Mouse (Mus musculus) liver, embryonic 15.5 days (tissue): Measurements from ENCODE around the gene Asic5. TPM values are rescaled to one million over a fixed set of nuclear protein-coding genes. Genes with fewer than 3 reads are reported as not detected.

Source experiments
- ATAC-seq: fragments of 200-750 bp; cut with Nextera tagmentation; 2 replicates; pipeline ENCODE4 v1.8.0; 2017; ENCODE audit warnings: moderate number of reproducible peaks, mild to moderate bottlenecking, moderate library complexity; ENCODE audit not compliant: insufficient read depth
- H3K27ac ChIP-seq: fragments of 300-500 bp; sonication (generic); replicated peaks from 2 replicates; pipeline ENCODE4 v1.5.1; 2015; ENCODE audit warnings: mild to moderate bottlenecking, inconsistent platforms
- H3K27me3 ChIP-seq: fragments of 300-500 bp; sonication (generic); 2 replicates; pipeline ENCODE4 v1.6.1; 2015; ENCODE audit warnings: mild to moderate bottlenecking, inconsistent platforms
- H3K36me3 ChIP-seq: fragments of 300-500 bp; sonication (generic); replicated peaks from 2 replicates; pipeline ENCODE4 v1.6.1; 2015; ENCODE audit warnings: moderate library complexity, mild to moderate bottlenecking, inconsistent platforms
- H3K4me1 ChIP-seq: fragments of 300-500 bp; sonication (generic); replicated peaks from 2 replicates; pipeline ENCODE4 v1.6.1; 2015; ENCODE audit warnings: inconsistent platforms
- H3K4me2 ChIP-seq: fragments of 300-500 bp; sonication (generic); 2 replicates; pipeline ENCODE4 v1.6.1; 2015; ENCODE audit warnings: moderate library complexity, mild to moderate bottlenecking, inconsistent platforms
- H3K4me3 ChIP-seq: fragments of 300-500 bp; sonication (generic); replicated peaks from 2 replicates; pipeline ENCODE4 v1.5.1; 2015; ENCODE audit warnings: mild to moderate bottlenecking, inconsistent platforms
- H3K9ac ChIP-seq: fragments of 300-500 bp; sonication (generic); 2 replicates; pipeline ENCODE4 v1.6.1; 2015; ENCODE audit warnings: moderate library complexity, mild to moderate bottlenecking, inconsistent platforms
- H3K9me3 ChIP-seq: fragments of 300-500 bp; sonication (generic); replicated peaks from 2 replicates; pipeline ENCODE4 v1.6.1; 2016; ENCODE audit warnings: inconsistent platforms
- WGBS: fragments of 180-500 bp; shearing (Covaris S2); methylation state at CpG from one replicate; pipeline ENCODE4 v1.1.7; 2015; ENCODE audit warnings: mixed read lengths; ENCODE audit not compliant: insufficient replicate concordance; 5-methylcytosine and 5-hydroxymethylcytosine counted together
- polyA plus RNA-seq: library from polyadenylated mRNA; unstranded; fragments of >200 nt; fragmentation: Nextera tagmentation; extraction: Ambion mirVana; gene quantifications from 2 replicates; pipeline ENCODE4 v1.2.1, GENCODE M21; 2015

Gene Asic5
- polyA plus RNA-seq, 1 experiment from 2014 or later, result not detected

- 32% methylated on average over 4 of the region's 4 CpGs for WGBS
- no peak overlapping the region for H3K4me3 ChIP-seq
- no peaks in the 10 kb centered on the region for H3K27me3 ChIP-seq
- H3K36me3 ChIP-seq, result no peaks in the 10 kb centered on the region
- no peak for ATAC-seq
- H3K4me2 ChIP-seq, result no peak overlapping the region
- H3K9ac ChIP-seq, result no peak overlapping the region
- no peak overlapping the region for H3K27ac ChIP-seq
- H3K4me1 ChIP-seq, result no peaks in the 10 kb centered on the region
- H3K9me3 ChIP-seq, result no peaks in the 10 kb centered on the region
These were observed 6.5 kb upstream of the Asic5 start for GRCm38 (mm10) chr3:81975607-81976006.

GRCm38 (mm10) chr3:81976102-81976501 lies 6.0 kb upstream of the Asic5 start, which contains the start of gene Tdo2:
TSS of gene Tdo2 (minus strand) at chr3:81976202.
- no peak within 1 kb of the TSS for H3K4me3 ChIP-seq
- H3K27ac ChIP-seq, result no peak within 1 kb of the TSS
- no peak for ATAC-seq

GRCm38 (mm10) chr3:81981576-81981975 lies 514 bp upstream of the Asic5 start:
- H3K4me1 ChIP-seq, result no peaks in the 10 kb centered on the region
- ATAC-seq, result no peak
- no peaks in the 10 kb centered on the region for H3K27me3 ChIP-seq
- no peak overlapping the region for H3K9ac ChIP-seq
- H3K27ac ChIP-seq, result no peak overlapping the region
- H3K4me3 ChIP-seq, result no peak overlapping the region
- H3K36me3 ChIP-seq, result no peaks in the 10 kb centered on the region
- WGBS, result 75% methylated on average over 5 of the region's 5 CpGs
- no peak overlapping the region for H3K4me2 ChIP-seq
- no peaks in the 10 kb centered on the region for H3K9me3 ChIP-seq

More at GRCm38 (mm10) chr3:81976102-81976501, 6.0 kb upstream of the Asic5 start, which contains the start of gene Tdo2:
- H3K4me1 ChIP-seq, result no peaks in the 10 kb centered on the region
- no peak within 1 kb of the TSS for H3K9ac ChIP-seq
- H3K4me2 ChIP-seq, result no peak within 1 kb of the TSS
- no peaks in the 10 kb centered on the region for H3K9me3 ChIP-seq
- no peaks in the 10 kb centered on the region for H3K27me3 ChIP-seq
- H3K36me3 ChIP-seq, result no peaks in the 10 kb centered on the region

DNA sequence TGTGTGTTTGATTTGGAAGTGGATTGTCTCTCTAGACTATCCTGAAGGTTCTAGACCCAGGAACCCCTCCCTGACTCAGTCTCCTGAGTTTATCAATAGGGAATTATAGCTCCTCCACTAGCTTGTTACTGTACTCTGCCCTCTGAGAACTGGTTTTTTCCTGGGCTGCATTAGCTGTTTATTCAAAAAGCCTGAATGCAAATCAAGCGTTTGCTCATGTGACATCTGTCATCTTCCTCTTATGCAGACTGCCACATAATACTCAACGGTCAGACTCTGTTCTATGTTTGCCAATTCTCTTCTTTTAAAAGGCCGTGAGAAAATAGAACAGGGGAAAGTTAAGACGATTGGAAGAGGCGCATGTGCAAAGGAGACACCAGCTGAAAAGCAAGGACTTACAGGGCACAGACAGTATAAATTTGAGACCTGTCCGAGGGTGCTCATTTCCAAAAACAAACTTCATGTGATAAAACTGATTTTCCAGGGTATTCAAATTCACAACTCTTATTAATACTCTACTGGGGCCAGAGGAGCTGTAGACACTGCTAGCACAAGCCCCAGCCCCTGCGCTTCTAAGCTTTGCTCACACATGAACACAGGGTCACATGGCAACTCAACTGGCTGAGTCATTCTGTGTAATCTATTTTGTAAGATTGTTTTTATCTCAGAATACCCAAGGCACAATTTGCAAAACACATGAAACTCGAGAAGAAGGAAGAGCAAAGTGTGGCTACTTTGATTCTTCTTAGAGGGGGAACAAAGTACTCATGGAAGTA lies 1.2 kb downstream of the Asic5 start:
- H3K36me3 ChIP-seq, result no peaks in the 10 kb centered on the region
- no peak overlapping the region for H3K9ac ChIP-seq
- no peak overlapping the region for H3K4me3 ChIP-seq
- H3K9me3 ChIP-seq, result no peaks in the 10 kb centered on the region
- H3K27me3 ChIP-seq, result no peaks in the 10 kb centered on the region
- 56% methylated on average over 8 of the region's 8 CpGs for WGBS
- H3K27ac ChIP-seq, result no peak overlapping the region
- H3K4me2 ChIP-seq, result no peak overlapping the region
- ATAC-seq, result no peak
- no peaks in the 10 kb centered on the region for H3K4me1 ChIP-seq

- H3K4me1 ChIP-seq, result no peaks in the 10 kb centered on the region
- H3K4me2 ChIP-seq, result no peak overlapping the region
- no peaks in the 10 kb centered on the region for H3K9me3 ChIP-seq
- H3K27me3 ChIP-seq, result no peaks in the 10 kb centered on the region
- no peak overlapping the region for H3K27ac ChIP-seq
- no peak overlapping the region for H3K9ac ChIP-seq
- no peak for ATAC-seq
- WGBS, result 37% methylated on average over 1 of the region's 1 CpGs
- no peaks in the 10 kb centered on the region for H3K36me3 ChIP-seq
- H3K4me3 ChIP-seq, result no peak overlapping the region
These were observed 3.0 kb downstream of the Asic5 start for GRCm38 (mm10) chr3:81985100-81985499.

DNA sequence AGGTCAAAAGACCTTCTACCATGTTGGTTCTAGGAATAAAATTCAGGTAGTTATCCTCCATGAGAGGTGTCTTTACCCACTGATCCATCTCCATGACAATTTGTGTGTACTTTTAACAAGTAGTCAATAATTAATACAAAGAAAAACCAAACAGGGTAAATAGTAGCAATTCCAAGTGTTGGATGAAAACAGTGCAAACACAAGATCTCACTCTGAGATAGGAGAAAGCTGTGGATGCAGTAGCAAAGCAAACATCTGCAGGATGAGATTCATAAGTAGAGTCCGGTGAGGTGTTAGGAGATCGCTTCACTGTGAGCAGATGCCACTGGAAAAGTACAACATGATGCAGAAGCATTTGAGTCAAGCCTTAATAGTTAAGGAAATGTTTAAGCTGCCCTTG lies 4.0 kb downstream of the Asic5 start:
- no peaks in the 10 kb centered on the region for H3K36me3 ChIP-seq
- no peaks in the 10 kb centered on the region for H3K4me1 ChIP-seq
- WGBS, result 73% methylated on average over 2 of the region's 2 CpGs
- no peaks in the 10 kb centered on the region for H3K9me3 ChIP-seq
- H3K27ac ChIP-seq, result no peak overlapping the region
- no peak for ATAC-seq
- no peak overlapping the region for H3K4me2 ChIP-seq
- no peaks in the 10 kb centered on the region for H3K27me3 ChIP-seq
- H3K9ac ChIP-seq, result no peak overlapping the region
- no peak overlapping the region for H3K4me3 ChIP-seq

DNA sequence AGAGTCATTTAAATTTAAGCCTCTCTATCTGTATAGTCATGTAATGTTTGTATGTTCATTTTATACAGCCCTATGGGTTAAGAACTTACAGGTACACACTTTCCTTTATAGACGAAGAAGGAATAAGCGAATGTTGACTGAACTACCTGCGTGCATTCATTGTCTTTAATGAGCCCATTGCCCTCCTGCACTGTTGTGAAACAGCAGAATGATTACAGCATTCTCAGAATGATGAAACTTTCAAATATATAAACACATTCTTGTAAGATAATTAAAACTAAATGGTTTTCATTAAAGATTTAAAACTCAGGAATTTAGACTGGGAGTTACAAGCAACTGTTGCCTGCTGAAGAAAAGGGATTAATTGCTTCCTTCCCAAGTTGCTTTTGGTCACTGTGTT lies 5.5 kb downstream of the Asic5 start:
- Histone ChIP-seq H3K27me3 (no peaks in the 10 kb centered on the region), H3K36me3 (no peaks in the 10 kb centered on the region), H3K27ac (no peak overlapping the region), H3K4me3 (no peak overlapping the region), H3K9me3 (no peaks in the 10 kb centered on the region), H3K4me1 (no peaks in the 10 kb centered on the region), H3K4me2 (no peak overlapping the region), H3K9ac (no peak overlapping the region)
- ATAC-seq, result no peak
- 71% methylated on average over 3 of the region's 3 CpGs for WGBS

DNA sequence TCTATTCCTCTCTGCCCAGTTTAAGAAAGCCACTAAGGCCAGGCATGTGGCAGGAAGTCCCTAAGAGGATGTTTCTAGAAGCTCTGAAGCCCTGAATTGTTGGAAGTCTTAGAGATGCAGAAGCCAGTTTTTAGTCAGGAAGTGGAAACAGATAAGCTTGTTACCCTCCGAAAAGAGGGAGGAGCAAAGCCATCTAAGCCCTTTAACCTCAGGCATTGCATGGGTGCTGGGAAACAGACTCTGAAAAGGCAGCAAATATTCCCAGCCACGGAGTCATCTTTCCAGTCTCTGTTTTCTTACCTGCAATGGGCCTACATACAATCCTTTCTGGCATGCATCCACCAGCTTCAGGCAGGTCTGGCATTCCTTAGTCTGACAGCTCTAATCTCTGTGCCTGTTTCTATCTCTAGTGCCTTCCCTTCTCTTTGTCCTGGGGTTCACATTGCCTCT lies 7.6 kb downstream of the Asic5 start:
- H3K4me3 ChIP-seq, result no peak overlapping the region
- no peak for ATAC-seq
- no peaks in the 10 kb centered on the region for H3K27me3 ChIP-seq
- no peaks in the 10 kb centered on the region for H3K4me1 ChIP-seq
- H3K27ac ChIP-seq, result no peak overlapping the region
- WGBS, result 5% methylated on average over 2 of the region's 2 CpGs
- H3K9me3 ChIP-seq, result no peaks in the 10 kb centered on the region
- H3K36me3 ChIP-seq, result no peaks in the 10 kb centered on the region
- no peak overlapping the region for H3K9ac ChIP-seq
- H3K4me2 ChIP-seq, result no peak overlapping the region

GRCm38 (mm10) chr3:81990531-81990930 lies 8.4 kb downstream of the Asic5 start:
- H3K4me2 ChIP-seq, result no peak overlapping the region
- 50% methylated on average over 3 of the region's 3 CpGs for WGBS
- no peak overlapping the region for H3K4me3 ChIP-seq
- no peaks in the 10 kb centered on the region for H3K27me3 ChIP-seq
- no peak overlapping the region for H3K9ac ChIP-seq
- ATAC-seq, result no peak
- H3K27ac ChIP-seq, result no peak overlapping the region
- no peaks in the 10 kb centered on the region for H3K4me1 ChIP-seq
- H3K36me3 ChIP-seq, result no peaks in the 10 kb centered on the region
- H3K9me3 ChIP-seq, result no peaks in the 10 kb centered on the region

- Histone ChIP-seq H3K36me3 (no peaks in the 10 kb centered on the region), H3K27me3 (no peaks in the 10 kb centered on the region), H3K27ac (no peak overlapping the region), H3K4me3 (no peak overlapping the region), H3K9me3 (no peaks in the 10 kb centered on the region), H3K4me1 (no peaks in the 10 kb centered on the region), H3K4me2 (no peak overlapping the region), H3K9ac (no peak overlapping the region)
- 38% methylated on average over 4 of the region's 4 CpGs for WGBS
- ATAC-seq, result no peak
These were observed 13.3 kb downstream of the Asic5 start for GRCm38 (mm10) chr3:81995371-81995770.

DNA sequence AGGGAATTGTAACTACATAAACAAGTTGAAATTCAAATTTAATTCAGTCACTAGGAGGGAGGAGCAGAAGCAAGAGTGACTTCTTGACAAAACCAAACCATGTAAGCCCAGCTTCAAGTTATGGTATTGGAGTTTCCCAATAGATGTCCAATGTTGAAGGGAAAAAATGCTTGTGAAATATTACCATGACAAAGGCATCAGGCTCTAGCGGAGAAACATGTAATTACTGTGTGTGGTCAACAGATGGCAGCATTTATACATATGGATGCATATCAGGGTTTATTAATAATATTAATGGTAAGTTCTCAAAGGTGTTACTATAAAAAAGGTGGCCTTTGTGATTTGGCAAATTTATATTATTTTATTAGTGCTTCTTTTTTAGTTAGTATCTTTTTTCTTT lies 13.9 kb downstream of the Asic5 start:
- Histone ChIP-seq H3K4me2 (no peak overlapping the region), H3K27me3 (no peaks in the 10 kb centered on the region), H3K9ac (no peak overlapping the region), H3K36me3 (no peaks in the 10 kb centered on the region), H3K27ac (no peak overlapping the region), H3K4me1 (no peaks in the 10 kb centered on the region), H3K4me3 (no peak overlapping the region), H3K9me3 (no peaks in the 10 kb centered on the region)
- 6% methylated on average over 1 of the region's 1 CpGs for WGBS
- no peak for ATAC-seq

DNA sequence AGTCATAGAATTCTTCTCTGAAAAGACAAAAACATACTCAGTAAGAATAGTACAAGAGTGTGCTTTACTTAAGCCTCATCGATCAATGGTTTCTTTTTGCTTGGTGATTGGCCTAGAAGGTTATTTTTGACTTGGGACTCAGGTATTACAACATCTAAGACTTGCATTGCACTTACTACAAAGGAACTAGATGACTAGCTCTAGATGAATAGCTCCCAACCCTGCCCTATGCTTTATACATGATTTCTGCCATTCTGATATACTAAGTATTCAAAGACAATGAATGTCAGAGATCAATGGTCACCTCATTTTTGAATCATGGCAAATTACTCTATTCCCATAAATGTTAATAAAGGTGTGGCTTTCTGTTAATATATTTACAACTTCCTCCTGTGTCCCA lies 24.9 kb downstream of the Asic5 start:
- no peak overlapping the region for H3K9ac ChIP-seq
- H3K4me1 ChIP-seq, result no peaks in the 10 kb centered on the region
- WGBS, result 63% methylated on average over 1 of the region's 1 CpGs
- H3K9me3 ChIP-seq, result no peaks in the 10 kb centered on the region
- no peak for ATAC-seq
- no peak overlapping the region for H3K4me3 ChIP-seq
- H3K4me2 ChIP-seq, result no peak overlapping the region
- H3K27me3 ChIP-seq, result no peaks in the 10 kb centered on the region
- no peaks in the 10 kb centered on the region for H3K36me3 ChIP-seq
- H3K27ac ChIP-seq, result no peak overlapping the region
